Mouse (Mus musculus): ENCODE measurements around the gene Epo. TPM values are rescaled to one million over a fixed set of nuclear protein-coding genes. Genes with fewer than 3 reads are reported as not detected.

Gene Epo
- total RNA-seq, 2 experiments from 2014 or later, result not detected

DNA sequence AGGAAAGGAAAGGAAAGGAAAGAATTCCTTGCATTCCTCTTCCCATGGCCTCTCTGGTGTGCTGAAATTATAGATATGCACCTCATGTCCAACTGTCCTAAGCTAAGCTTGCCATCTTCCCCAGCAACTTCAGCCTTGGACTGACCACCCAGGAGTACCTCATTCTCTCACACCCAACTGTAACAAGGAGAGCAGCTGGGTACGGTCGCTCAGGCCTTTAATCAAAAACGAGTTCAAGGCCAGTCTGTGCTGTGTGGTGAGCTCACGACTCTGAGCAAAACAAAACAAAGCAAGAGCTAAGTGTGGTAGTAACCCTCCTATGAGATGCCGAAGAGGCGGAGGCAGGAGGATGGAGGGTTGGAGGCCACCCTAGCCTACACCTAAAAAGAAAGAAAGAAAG is 7.9 kb upstream of the Epo start:
- no peak for DNase-seq

DNA sequence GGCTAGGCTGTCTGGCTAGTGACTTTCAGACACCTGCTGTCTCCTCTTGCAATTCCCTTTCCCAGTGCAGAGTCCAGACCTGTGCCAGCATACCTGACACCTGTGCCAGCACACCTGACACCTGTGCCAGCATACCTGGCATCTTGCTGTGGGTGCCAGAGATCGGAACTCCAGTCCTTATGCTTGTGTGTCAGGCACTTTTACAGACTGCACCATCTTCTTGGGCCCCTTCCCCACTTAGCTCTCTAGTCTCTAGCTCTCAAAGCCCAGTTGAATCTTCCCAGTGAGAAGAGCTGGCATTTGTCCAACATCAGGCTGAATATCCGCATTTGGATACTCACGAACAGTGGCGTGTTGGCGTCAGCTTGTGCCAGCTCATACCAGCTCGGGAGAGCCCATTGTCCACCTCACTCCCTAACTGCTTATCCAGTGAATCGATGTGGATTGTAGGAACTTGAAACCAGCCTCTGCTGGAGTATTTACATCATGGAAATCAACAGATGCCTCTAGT is 6.3 kb upstream of the Epo start:
- DNase-seq, result no peak

DNA sequence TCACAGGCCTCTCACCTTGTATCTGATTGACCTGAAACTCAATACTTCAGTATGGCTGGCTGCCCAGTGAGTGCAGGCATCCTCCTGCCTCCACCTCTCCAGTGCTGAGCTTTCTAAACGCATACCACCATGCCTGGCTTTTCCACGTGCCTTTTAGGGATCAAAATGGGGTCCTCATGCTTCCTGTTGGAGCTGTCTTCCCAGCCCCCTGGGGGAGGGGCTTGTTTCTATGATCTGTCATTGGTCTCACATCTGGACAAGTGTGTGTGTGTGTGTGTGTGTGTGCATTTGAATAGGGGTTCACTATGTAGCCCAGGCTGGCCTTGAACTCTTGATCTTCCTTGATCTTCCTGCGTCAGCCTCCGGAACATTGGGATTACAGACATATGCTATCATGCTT is 4.4 kb upstream of the Epo start:
- DNase-seq, result no peak

DNA sequence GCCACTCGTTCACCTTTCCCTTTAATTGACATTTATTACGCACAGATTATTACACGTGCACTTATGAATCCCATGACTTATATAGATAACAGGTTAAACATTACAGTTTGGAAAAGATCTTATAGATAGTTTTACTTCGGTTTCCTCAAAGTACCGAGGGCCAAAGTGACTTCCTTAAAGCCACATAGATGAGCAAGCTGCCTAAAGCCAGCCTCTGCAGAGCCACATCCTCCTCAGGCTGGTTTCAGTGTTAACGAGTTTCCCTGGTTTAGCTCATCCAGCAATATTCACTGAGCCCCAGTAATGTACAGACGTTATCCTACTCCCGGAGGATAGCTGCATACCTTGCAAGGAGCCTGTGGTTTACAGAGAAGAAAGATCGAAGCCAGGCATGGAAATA is 2.3 kb upstream of the Epo start:
- DNase-seq, result no peak

DNA sequence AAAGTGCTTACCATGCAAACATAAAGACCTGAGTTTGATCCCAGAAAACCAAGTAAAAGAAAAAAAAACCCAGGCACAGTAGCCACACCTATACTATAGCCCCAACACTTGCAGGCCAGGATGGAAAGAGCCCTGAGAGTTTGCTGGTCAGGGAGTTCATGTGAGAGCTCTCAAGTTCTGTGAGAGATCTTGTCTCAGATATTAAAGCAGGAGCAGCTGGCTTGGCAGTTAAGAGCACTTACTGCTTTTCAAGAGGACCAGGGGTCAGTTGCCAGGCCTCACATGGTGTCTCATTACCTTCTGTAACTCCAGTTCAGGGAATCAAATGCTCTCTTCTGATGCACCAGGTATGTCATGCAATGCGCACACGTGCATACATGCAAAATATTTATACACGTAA is 1.7 kb upstream of the Epo start:
- DNase-seq, result no peak

DNA sequence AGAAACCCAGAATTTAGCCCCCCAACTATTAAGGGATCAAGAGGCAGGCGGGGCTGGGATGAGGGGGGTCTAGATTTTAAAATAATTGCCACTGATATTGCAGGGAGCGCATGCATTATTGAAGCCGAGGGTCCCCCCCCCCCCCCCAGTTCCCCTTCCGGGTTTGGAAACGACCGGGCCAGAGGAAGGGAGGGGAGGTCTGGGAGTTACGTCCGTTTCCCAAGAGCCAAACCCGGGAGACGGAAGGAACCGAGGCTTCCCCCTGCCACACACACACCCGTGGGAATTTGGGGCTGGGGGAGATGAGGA is 280 bp downstream of the Epo start:
- DNase-seq, result no peak

DNA sequence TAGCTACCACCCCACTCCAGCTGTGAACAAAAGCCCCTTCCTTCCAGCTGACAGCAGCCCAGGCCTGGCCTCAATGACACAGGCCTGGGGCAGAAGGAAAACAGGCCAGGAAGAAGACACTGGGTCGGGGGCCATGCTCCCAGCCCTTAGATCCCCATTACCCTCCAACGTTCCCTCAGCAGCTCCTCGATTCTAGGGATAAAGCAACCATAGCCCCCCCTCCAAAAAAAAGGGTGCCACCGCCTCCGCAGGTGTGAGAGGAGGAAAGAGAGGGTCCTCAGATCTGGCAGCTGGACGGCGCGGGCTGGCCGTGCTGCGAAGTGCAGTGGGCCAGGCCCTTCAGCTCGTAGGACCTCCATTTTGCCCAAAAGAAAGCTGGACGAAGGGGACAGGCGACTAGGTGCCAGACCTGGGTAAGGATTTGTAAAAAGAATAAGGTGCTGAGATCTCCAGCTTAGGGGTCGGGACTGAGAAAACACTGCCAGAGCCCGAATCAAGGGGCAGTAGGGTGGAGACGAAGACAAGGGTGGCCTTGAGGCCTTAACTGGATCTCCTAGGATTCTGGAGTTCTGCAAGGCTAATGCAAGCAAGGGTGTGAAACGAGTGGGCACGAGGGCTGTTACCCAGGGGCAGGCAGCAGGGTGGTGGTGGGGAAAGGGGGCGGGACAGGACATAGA is 773 bp downstream of the Epo start:
- DNase-seq, result no peak

DNA sequence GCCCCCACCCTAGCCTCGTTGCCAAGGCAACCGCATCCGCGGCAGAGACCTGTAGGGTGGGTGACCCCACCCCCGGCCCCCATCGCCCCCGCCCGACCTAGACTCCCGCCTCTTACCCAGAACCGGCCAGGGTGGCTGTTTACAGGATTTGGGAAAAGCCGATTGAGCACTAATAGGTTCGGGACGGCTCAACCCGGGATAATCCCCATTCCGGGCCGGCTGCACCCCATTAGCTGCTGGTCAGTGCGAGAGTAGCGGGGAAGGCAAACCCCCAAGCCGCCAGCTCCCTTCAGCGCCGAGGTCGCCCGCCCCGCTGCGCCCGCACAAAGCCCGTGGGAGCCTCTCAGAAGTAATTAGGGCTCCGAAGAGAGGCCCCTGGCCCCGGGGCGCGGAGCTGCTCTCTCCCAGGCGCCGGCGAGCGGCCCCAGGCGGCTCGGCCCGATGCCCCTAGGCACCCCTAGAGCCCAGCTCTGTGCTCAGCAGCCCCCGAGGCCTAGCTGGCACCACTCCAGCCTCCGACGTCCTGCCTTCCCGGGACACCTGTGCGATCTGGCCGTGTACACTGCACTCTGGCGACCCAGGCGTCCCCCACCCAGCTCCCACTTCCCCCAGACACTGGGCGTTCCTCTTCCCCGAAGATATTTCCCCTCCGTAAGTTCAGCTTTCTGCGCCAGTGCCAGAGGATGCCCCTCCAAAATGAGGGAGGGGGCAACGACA is 1.5 kb downstream of the Epo start:
- DNase-seq, result peak; percentile 68

DNA sequence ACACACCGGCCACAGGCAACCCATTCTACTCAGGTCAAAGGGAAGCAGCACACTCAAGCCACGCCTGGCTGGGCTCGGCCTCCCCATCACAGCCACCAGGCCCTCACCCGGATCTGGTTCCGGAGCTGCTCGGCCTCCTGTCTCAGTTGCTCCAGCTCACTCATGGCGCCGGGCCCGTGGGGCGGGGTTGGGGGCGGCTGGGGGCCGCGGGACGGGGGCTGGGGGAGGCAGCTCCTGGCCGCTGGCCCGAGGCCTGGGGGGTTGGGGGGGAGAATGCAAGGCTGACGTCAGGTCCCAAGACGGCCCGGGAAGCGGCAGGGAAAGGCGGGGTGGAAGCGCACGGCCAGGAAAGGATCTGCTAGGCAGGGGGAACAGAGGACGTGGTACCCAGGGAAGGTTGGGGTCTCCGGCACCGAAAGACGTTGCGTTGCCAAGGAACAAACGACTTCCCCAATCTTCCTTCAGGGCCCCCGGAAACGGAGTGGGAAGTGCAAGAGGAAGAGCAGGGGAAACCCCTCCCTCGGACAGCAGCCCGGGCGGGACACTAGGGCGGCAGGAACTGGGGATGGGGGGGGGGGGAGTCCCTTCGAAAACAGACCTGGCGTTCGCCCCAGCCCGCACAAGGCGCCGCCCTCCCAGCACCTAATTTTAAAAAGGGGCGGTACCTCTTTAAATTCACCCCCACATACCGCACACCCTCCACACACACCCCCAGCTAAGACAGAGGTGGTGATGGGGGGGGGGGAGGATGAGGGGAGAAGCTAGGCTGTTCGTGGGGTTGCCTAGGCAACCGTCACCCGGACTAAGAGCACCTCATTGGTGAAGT is 2.2 kb downstream of the Epo start:
- peak; percentile 74 for DNase-seq

DNA sequence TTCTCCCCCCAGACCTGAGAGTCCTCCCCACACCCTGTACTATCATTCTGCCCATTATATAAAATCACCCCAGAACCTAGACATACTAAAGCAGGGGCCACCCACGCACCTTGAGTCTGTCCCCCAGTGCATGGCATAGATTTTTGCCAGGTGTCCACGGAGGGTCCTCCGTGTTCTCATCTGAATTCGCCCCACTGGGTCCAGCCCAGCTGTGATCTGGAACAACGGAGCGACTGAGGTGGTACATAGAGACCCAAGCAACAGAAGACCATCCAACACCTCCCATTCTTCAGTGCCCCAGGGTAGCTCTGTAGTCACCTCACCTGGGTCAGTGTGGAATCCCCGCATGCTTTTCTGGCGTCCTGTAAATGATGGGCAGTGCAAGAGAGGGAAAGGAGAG is 3.0 kb downstream of the Epo start:
- no peak for DNase-seq

DNA sequence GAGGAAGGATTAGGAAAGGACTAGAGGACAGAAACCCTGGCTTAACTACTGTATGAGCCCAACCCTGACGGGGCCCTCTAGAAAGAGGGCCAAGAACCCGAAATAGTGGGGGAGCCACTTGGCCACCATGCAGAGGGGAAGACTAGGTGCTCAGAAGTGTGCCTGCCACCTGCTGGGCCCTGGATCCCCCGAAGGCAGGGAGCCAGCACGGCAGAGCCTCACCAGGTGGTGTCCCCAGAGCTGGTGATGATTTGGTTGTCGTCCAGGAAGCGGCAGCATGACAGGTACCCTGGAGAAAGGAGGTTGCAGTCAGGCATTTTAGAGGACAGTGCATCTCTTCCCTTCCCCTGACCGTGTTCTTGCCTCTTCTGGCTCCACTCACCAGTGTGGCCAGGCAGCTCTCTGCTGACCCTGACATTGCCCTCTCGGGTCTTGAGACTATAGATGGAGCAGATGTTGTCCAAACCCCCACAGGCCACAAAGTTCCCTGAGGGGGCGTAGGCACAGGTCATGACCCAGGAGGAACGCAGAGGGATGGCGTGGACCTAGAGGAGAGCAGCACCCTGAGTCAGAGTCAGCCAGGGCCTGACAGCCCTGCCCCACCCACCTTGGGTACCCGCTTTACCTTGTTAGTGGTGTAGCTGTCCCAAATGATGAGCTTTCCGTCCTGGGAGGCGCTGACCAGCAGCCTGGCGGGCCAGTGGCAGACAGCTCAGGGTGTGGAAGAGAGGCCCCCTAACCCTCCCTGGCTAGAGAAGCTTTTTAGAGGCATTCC is 3.6 kb downstream of the Epo start:
- no peak for DNase-seq

DNA sequence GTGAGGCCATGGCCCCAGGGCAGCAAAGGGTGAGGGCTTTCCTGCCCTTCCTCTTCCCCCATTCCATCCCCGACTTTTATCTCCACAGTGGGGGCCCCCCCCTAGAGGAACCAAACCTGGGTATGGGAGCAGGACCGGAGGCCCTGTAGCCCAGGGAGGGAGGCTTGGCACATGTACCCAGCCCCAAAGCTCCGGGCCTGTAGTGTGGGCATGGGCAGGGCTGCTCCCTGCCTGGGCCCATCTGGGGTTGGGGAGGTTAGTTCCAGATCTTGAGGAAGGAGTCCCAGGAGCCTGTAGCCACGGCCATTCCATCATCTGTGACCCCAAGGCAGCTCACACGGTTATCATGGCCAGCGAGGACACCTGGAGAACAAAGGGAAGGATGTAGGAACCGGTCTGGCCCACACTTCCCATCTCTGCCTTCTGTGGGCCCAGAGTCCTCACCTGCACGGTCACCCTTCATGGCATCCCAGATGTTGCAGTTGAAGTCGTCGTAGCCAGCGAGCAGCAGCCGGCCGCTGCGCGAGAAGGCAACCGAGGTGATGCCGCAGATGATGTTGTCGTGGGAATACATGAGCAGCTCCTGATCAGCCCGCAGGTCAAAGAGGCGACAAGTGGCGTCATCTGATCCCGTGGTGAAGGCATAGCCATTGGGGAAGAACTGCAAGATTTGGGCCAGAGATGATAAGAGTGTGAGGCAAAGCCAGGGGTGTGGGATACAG is 4.6 kb downstream of the Epo start:
- no peak for DNase-seq

DNA sequence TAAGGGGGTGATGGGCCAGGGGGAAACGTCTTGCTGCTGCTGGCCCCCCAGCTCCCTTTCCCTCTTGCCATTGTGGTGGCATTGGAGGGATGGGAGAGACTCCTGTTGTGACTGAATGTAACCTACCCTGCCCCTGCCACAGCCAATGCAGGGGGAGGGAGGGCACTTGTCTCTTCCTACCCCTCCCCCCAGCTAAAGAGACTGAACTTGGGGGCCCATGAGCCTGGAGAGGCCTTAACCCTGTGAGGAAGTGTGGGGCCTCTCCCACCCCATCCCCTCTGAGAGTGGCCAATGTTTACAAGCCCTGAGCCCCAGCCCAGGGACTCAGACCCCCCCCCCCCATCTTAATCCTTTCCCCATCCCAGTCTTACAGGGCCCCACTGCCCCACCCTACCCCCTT is 5.6 kb downstream of the Epo start:
- DNase-seq, result no peak

DNA sequence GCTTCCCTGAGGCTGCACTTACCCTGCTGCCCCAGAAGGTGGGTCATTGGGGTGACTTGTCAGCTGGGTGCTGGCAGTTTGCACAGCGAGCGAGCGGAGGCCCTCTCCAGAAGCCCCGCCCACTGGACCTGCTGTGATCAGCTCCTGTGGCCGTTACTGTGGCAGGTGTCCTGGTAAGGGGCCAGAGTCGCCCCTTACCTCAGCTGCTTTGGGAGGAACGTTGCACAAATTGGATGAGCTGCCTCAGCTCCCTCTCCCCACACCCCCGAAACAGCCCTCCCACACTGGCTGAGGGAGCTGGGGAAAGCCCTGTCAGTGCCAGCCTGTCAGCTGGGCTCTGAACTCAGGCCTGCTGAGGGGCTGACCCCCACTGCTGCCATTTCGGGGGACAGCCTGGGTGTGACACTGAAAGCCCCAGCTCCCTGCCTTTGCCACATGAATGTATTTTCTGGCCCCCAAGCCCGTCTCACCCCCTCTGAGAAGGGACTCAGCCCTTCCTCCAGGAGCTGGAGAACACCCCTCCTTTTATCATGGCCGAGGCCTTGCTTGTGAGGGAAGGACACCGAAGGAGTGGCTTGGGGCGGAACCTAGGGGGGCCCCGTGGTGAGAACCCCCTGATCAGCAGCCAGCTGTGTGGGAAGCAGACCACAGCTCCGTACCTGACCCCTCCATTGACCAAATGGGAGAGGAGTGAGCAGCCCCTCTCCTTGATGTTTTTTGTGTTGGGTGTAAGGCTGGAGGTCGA is 6.7 kb downstream of the Epo start:
- DNase-seq, result no peak

DNA sequence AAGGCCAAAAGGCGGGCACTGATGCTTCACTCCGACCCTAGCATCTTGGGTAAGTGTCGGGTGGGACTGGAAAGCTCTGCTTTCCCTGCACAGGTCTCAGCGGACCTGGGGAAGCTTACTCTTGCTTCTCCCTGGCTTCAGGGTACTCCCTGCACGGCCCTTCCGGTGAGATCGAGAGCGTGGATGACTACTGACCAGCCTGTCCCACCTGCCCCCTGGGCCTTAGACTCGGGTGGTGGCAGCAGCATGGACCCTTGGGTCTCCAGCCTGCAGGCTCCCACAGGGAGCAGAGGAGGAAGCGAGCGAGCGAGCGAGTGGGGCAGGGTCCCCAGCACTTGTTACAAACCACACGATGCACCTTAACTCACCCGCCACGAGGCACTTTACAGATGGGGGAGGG is 7.5 kb downstream of the Epo start:
- DNase-seq, result no peak

DNA sequence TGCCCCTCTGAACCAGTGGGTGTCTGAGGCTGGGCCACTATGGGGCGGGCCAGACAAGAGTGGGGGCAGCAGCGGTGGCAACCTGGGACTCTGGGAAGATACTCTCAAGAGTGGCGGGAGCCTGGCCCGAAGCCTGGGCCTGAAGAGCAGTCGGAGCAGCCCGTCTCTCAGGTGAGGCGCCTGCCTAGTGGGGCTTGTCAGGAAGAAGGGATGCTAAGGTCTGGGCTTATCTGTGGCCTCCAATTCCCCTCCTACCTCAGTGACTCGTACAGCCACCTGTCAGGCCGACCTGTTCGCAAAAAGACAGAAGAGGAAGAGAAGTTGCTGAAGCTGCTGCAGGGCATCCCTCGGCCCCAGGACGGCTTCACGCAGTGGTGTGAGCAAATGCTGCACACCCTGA is 8.4 kb downstream of the Epo start:
- no peak for DNase-seq

DNA sequence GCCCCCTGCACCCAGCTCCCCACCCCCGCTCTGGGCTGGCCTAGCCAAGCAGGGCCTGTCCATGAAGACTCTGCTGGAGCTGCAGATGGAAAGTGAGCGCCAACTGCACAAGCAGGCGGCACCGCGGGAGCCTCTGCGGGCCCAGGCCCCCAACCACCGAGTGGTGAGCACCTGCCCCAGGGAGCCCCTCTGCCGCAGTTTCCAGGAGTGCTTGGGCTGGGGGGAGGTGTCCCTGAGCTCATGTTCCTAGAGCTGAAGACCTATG is 8.9 kb downstream of the Epo start:
- no peak for DNase-seq

DNA sequence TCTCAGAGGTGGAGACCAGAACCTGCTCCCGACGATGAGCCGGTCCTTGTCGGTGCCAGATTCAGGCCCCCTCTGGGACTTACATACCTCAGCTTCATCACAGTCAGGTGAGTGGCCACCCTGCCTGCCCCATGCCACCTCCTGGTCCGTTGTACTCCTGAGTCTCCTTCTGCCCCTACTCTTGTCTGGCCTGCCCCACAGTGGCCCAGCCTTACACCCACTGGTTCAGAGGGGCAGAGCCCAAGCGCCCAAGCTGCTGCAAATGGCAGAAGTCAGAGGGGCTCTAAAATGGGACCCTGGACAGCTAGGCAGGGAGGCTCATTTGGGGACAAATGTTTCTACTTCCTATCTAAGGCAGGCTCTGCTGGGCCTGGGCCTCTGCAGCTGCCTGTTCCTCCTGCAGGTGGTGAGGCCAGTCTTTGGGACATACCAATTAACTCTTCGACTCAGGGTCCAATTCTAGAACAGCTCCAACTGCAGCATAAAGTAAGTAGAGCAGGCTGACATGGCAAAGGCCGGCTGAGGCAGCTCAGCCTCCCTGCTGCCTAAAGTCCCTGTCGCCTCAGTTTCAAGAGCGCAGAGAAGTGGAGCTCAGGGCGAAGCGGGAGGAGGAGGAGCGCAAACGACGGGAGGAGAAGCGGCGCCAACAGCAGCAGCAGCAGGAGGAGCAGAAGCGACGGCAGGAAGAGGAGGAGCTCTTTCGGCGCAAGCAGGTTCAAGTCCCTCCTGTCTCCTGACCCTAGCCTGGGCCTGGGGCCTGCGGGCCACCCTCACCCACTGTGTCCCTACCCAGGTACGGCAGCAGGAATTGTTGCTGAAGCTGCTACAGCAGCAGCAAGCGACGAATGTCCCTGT is 9.4 kb downstream of the Epo start:
- DNase-seq, result no peak

DNA sequence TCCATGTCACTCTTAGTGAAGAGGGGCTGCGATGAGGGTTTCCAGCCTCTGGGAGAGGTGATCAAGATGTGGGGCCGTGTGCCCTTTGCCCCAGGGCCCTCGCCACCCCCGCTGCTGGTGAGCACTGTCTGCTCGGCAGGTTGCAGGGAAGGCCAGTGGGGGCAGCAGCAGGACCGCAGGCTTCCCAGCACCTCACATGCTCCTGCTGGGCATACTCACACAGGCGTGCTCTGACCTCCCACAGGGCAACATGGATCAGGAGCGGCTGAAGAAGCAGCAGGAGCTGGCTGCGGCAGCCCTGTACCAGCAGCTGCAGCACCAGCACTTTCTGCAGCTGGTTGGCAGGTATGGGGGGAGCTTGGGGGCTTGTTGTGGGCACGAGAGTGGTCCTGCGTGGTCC is 10.3 kb downstream of the Epo start:
- no peak for DNase-seq

DNA sequence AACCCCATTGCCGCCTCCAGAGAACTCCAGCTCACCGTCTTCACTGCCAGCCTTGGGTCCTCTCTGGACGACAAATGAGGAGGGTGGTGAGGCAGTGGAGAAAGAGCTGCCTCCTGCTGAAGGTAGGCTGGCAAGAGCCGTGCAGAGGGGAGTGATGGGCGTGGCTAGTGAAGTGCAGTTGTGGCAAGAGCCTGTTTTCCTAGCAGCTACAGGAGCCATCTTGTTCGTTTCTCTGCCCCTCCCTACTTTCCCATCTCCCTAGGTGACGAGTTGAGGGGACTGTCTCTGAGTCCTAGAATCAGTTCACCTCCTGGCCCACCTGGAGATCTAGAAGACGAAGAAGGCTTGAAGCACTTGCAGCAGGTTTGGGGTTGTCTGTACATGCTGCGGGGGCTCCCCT is 11.2 kb downstream of the Epo start:
- DNase-seq, result no peak
